Mouse (Mus musculus) right cerebral cortex, postnatal 14 days (tissue): ENCODE measurements around the gene Coro6.

Source experiments
- DNase-seq: peaks from one replicate; pipeline ENCODE4 v3.0.0; 2022

Gene Coro6

DNA sequence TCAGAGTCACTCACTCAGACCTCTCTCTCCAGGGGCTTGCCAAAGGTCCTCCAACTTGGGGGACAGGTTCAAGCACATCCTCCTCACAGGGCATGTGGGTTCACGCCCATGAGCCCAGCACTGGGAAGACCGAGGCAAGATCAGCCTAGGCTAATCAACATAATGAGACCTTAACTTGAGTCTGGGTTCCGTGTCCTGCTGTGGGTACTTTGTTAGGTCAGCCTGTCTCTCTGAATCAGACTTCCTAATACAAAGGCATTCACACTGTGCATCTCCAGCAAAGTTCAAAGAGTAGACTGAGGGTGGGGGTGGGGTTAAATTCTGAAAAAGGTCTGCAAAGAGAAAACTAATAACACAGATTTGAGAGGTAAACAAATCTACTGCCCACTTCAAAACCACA, 2.9 kb downstream of the Coro6 start:
- no peak for DNase-seq

DNA sequence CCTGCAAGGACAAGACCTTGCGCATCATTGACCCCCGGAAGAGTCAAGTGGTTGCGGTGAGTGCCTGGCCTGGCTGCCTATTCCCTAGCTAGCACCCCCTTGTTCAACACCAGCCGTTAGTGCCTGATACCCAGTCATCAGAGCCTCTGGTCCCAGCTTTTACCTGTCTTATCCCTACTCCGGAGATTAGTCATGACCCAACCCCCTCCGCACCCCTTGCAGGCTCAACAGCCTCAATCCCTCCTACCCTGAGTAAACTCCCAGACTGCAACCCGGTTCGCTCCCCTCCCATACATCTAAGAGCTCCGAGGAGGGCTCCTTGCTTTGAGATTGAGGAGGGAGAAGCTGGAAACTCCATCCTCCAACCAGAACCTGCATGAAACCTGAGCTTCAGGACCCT, 4.3 kb downstream of the Coro6 start:
- no peak for DNase-seq

GRCm38 (mm10) chr11:77467157-77467556, 4.9 kb downstream of the Coro6 start:
- DNase-seq: peak; percentile 71

DNA sequence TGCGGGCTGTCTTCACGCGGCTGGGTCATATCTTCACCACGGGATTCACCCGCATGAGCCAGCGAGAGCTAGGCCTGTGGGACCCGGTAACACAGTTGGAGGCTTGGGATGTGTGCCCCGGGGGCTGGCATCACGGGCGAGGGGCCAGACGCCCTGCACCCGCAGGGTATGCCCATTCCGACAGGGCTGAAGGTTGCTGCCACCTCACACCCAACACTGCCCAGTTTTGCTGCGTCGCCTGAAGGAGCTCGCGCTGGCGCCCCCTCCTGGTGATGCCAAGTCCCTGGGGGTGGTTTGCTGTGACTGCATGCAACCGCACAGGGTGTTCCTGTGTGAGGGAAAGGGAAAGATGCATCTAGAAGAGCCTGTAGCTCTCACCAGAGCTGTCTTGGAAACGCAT, 5.6 kb downstream of the Coro6 start:
- DNase-seq: peak; percentile 89

DNA sequence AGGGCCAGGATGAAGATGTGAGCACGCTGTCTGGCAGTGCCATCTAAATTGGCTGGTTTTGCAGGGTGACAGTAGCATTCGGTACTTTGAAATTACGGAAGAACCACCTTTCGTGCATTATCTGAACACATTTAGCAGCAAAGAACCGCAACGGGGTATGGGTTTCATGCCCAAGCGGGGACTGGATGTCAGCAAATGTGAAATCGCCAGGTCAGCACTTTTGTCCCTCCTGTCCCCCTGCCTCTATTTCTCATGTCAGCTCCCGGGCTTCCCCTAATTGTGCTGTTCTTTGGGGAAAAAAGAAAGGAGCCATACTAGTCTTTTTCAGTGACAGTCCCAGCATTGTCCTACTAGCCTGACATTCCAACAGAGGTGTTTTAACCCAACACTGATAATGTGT, 6.2 kb downstream of the Coro6 start:
- DNase-seq: no peak

GRCm38 (mm10) chr11:77471407-77471806, 9.2 kb downstream of the Coro6 start:
- DNase-seq: no peak

DNA sequence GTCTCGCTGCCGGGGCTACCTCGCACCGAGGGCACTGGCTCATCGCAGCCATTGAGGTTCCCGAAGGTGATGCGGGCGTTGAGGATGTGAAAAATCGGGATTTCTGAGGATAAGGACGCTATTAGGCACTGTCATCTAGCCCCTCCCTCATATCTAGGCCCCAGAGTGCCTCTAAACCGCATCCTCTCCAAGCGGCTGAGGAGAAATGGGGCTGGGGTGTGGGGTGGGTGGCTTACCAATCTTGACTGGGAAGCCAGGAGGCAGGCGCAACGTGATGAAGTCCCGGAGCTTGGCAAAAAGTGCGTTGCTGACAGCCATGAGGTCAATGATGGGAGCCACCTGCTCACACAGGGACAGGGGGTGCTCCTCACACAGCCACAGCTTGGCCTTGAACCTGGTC, 10.6 kb downstream of the Coro6 start:
- DNase-seq: no peak

GRCm38 (mm10) chr11:77476216-77476615, 14.0 kb downstream of the Coro6 start:
- DNase-seq: no peak

GRCm38 (mm10) chr11:77476895-77477294, 14.7 kb downstream of the Coro6 start:
- DNase-seq: no peak

DNA sequence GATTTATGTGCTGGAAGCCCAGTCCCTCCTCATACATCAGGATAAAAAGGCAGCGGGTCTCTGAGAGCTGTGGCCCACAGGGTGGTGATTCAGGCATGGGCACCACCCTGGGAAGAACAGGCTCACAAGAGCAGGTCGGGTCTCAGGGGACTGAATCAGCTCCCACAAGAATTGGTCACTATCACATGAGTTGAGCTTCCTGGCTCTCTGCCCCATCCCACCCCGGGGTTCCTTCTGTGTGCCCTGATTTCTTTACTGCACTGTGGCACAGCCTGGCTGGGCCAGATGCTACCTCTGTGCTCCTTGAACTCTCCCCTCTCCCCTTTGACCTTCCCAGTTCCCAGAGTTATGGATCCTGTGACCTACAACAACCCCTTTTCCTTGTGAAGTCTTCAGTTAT, 20.8 kb downstream of the Coro6 start:
- DNase-seq: no peak

- DNase-seq: no peak
Measured at GRCm38 (mm10) chr11:77483510-77484255, 21.5 kb downstream of the Coro6 start.

DNA sequence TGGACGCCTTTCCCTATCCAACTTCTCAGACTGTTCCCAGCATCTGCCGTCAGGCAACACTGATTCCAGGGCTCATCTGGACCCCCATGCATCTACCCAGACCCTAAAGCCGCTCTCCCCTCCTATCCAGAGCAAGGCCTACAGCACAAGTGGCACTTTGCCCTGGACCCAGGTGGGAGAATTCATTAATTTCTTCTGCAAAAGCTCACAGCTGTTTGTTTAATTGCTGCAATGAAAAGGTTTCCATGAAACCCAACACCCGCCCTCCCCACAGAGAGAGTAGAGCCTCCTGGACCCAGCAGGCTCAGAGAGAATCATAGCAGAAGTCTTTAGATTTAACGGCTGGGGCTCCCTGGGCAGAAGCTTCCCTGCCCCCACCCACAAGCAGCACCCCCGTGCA, 23.0 kb downstream of the Coro6 start:
- DNase-seq: no peak

GRCm38 (mm10) chr11:77486798-77487197, 24.6 kb downstream of the Coro6 start:
- DNase-seq: no peak

GRCm38 (mm10) chr11:77488771-77489581, 26.8 kb downstream of the Coro6 start:
- DNase-seq: no peak

DNA sequence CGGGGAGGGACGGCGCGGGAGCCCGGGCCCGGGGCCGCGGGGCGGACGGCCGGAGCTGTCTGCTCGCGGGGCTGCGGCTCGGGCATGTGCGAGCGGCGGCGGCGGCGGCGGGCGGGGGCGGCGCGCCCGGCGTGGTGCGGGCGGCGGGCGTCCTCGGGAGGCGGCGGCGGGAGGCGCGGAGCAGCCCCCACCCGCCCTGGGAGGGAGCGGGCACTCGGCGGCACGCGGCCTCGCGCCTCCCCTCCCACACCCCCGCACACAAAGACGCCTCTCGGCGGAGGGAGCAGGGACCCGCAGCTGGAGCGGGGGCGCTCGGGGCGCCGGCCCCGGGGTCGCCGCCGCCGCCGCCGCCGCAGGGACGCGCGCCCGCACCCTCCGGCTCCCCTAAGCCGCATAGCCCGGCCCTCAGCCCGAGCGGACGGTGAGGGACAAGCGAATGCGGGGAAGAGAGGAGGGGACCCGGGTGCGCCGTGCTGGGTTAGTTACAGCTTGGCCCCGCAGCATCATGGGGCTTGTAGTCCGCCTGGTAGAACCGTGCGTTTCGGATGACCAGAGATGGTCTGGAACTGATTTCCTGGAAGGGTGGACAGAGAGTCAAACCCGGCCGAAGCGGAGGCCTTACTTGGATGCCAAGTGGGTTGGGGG, 27.5 kb downstream of the Coro6 start, which contains the start of gene Ankrd13b:
Gene Ankrd13b (minus strand): TSS at position 88 of the 645 bp plus-strand sequence.
- DNase-seq: peak; percentile 83

GRCm38 (mm10) chr11:77490451-77490850, 28.2 kb downstream of the Coro6 start:
- no peak for DNase-seq

- DNase-seq: peak; percentile 94
Measured at GRCm38 (mm10) chr11:77491123-77491501, 28.9 kb downstream of the Coro6 start.

- peak; percentile 61 for DNase-seq
Measured at GRCm38 (mm10) chr11:77491502-77492291, 29.5 kb downstream of the Coro6 start.

- peak; percentile 76 for DNase-seq
Measured at GRCm38 (mm10) chr11:77492311-77492871, 30.2 kb downstream of the Coro6 start.

DNA sequence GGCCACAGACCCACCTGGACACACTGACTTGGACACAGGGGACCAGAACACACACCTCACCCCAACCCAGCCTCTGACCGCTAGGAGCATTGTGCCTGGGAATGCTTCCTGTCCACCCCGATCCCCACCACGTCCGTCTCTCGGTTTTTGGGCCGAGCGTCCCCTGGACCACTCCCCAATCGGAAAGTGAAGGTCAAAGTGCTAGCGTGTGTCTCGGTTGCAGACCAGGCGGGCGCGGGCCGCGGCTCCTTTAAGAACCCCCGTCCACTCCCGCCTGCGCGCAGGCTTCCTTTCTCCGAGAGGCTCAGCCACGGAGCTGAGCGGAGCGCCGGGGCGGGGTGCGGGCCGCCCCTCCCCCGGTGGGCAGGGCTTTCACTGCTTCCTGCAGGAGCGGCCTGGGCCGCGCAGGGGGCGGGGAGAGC, 30.7 kb downstream of the Coro6 start:
- DNase-seq: peak; percentile 91

DNA sequence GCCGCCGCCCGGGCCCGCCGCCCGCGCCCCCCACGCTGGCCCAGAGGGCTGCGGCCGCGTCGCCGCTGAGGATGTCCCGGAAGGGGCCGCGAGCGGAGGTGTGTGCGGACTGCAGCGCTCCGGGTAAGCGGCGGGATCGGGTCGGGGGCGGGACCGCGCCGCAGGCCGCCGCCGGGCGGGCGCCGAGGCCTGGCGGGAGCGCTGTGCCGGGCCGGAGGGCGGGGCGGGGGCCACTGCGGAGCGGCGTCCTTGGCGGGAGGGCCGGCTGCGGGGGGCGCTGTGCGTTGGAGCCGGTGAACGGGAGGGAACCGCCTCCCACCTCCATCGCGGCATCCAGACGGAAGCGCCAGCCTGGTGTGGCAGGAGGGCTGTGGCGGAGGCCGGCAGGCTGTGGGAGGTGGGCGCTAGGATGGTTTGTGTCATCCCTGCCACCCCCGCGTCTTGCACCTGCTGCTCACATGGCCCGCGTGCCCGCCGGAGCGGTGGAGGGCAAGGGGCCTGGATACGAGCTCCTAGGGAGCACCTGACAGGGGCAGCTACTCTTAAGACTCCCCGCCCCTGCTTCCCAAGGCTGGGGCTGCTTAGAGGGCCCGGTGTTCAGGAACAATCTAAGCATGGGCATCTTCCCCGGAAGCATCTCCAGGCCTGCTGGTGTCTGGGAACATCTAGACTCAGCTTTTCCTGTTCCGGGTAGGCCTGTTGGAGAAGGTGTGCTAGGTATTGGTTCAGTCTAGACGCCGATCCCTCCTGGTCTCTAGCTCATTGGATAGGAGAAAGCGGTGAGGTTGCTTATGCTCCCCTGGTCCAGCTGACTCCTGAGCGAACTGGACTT, 31.5 kb downstream of the Coro6 start, which contains the start of gene Git1:
Gene Git1 (plus strand): TSS at position 51 of the 832 bp plus-strand sequence.
- DNase-seq: peak; percentile 64

- no peak for DNase-seq
Measured at GRCm38 (mm10) chr11:77494344-77494676, 32.1 kb downstream of the Coro6 start.
